Mouse (Mus musculus): ENCODE data around the gene Slc28a1.
A peak's percentile ranks its signal among the peaks of the same experiment; 100 is the strongest.
"Not testable (repeated sequence)": the region's sequence is repeated elsewhere in the genome, so short reads cannot be mapped to it uniquely, and the experiment has no call there.

Slc28a1 gene

DNA sequence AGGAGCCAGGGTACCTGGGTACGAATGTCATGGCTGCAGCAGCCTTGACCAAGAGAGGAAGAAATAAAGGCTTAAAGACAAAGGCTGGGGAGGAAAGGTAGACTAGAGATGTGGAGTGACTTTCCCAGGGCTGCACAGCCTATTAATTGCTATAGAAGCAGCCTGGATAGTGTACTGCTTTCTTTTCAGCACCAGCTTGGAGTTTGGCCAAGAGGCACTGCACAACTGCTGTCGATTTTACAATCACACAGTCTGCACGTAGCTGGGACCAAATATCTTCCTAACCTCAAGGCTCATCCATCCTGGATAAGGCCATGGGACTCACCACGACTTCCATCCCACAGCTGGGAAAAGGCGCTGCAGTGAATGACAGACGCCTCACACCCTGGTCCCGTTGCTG, 54.8 kb downstream of the Slc28a1 start:
- DNase-seq (ENCODE audit: low spot score): no peak

DNA sequence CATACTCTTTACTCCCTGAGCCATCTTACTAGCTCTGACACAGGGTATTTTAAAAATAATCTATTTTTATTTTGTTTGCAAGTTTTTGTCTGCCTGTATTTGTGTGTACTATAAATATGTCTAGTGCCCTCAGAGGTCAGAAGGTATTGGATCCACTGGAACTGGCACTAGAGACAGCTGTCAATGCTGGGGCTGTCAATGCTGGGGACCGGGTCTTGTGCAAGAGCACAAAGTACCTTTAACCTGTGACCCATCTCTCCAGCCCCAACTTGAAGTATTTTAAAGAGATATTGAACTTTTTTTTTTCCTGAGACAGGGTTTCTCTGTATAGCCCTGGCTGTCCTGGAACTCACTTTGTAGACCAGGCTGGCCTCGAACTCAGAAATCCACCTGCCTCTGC, 59.3 kb downstream of the Slc28a1 start:
- DNase-seq (ENCODE audit: low spot score): no peak

DNA sequence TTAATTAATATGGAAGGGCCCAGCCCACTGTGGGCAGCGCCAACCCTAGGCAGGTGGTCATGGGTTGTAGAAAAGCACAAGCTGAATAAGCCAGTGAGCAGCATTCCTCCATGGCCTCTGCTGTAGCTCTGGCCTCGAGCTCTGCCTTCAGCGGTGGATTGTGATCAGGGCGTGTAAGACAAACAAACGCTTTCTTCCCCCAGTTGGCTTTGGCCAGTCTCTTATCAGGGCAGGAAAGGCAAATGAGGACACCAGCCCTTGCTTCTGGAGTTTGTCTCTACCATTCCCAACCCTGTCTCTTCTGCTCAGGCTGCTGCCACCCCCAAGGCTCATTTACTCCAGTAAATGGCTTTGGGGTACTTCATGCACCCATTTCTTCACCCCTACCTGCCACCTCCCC, 60.1 kb downstream of the Slc28a1 start:
- DNase-seq (ENCODE audit: low spot score): no peak

- no peak for DNase-seq (ENCODE audit: low spot score)
Observed at GRCm38 (mm10) chr7:81176187-81176769, 61.7 kb downstream of the Slc28a1 start.

DNA sequence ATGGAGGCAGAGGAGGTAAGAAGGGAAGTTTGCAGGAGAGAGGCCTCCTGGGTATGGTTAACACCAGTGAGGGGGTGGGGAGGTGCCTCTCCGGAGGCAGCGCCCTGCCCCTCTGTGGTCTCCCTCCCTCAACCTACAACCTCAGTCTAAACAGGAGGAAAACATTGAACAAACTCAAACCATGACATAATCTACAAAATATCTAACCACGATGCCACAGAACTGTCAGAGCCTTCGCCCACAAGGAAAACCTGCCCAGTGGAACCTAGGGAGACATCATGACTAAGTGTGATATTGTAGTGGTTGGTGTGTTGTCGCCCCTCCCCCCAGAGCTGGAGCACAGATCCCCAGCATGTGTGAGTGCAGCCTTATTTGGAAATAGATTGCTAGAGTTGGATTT, 64.9 kb downstream of the Slc28a1 start:
- no peak for DNase-seq (ENCODE audit: low spot score)

DNA sequence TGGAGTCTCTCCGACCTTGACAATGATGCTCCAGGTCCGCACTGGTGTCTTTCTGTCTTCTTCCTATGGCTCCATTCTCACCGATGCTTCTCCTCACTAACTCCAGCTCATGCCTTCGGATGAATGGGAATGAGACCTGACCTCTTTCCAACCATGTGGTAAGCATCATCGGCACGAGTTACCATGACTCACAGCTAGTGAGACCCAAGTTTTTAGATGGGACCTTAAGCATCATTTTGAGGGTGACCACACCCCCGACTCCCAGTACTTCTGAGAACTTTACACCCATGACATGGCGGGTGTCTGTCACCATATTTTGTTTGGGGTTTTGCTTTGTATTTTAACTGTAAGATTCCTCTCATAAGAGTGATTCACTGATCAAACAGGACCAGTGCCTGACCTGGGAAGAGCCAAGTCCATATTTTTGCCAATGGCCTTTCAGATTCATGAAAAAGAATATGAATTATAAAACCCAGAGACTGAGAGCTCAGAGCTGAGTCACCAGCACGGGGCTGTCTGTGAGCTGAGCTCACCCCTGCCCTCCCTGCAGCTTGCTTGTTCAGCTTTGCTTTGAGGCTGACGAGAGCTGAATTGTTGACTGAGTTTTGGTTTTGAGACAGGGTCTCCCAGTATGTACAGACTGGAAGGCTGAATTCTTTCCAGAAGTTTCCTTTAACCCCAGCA, 68.0 kb downstream of the Slc28a1 start:
- DNase-seq (ENCODE audit: low spot score): no peak

GRCm38 (mm10) chr7:81183181-81183580, 68.6 kb downstream of the Slc28a1 start:
- DNase-seq (ENCODE audit: low spot score): no peak

DNA sequence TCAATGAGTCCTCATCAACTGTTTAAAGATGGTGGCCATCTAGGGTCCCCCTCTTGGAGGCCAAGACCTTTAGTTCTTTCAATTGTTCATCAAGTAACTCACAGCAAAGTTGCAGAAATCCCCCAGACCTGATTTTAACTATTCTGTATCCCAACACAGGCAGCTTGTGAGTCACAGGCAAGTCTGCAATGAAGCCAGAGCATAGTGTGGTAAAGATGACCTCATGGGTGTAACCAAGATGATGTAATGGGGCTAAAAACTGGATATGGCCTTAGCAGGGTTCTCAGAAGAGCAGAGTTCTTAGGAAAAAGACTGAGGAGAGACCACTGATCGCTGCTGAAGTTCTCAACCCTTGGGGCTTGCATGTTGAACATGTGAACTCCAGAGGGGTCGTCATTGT, 69.5 kb downstream of the Slc28a1 start:
- DNase-seq (ENCODE audit: low spot score): no peak

GRCm38 (mm10) chr7:81184651-81185050, 70.1 kb downstream of the Slc28a1 start:
- no peak for DNase-seq (ENCODE audit: low spot score)

GRCm38 (mm10) chr7:81186036-81186435, 71.4 kb downstream of the Slc28a1 start:
- DNase-seq (ENCODE audit: low spot score): not testable (repeated sequence)

- DNase-seq (ENCODE audit: low spot score): no peak
Observed at GRCm38 (mm10) chr7:81189180-81189579, 74.6 kb downstream of the Slc28a1 start.

DNA sequence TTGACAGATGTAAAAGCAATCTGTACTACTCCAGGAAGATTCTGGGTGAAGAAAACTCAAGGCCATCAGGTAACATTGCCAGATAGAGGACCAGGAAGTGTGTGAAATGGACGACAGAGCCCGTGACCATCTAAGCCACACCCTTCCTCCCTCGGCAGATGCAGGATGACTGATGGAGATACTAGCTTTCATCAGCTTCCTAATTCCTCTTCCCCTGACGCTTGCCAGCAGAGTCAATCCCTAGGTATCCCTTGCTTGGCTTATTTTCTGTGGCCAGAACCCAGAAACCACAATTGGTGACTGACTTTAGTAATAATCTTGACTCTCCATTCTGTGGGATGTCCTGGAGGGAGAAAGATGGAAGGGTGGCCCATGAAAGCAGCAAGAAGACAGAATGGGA, 80.9 kb downstream of the Slc28a1 start:
- DNase-seq (ENCODE audit: low spot score): no peak

- no peak for DNase-seq (ENCODE audit: low spot score)
Observed at GRCm38 (mm10) chr7:81196796-81197195, 82.2 kb downstream of the Slc28a1 start.

GRCm38 (mm10) chr7:81198538-81198937, 83.9 kb downstream of the Slc28a1 start:
- no peak for DNase-seq (ENCODE audit: low spot score)

DNA sequence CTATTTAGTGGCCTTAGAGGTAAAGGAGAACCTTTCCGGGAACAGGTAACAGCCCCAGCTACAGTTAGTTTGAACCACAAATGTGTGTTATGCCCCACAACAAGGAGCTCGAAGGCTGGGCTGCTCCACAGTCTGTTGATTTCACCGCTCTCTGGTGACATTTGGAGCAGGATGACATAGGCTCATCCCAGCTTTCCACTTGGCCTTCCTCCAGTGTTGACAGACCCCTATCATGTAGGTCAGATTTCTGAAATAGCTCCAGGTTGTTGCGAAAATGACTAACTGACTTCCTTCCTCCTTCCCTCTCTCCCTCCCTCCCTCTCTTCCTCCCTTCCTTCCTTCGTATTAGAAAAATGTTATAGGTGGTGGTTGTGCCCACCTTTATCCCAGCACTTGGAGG, 84.5 kb downstream of the Slc28a1 start:
- no peak for DNase-seq (ENCODE audit: low spot score)

GRCm38 (mm10) chr7:81199757-81200156, 85.2 kb downstream of the Slc28a1 start:
- no peak for DNase-seq (ENCODE audit: low spot score)

DNA sequence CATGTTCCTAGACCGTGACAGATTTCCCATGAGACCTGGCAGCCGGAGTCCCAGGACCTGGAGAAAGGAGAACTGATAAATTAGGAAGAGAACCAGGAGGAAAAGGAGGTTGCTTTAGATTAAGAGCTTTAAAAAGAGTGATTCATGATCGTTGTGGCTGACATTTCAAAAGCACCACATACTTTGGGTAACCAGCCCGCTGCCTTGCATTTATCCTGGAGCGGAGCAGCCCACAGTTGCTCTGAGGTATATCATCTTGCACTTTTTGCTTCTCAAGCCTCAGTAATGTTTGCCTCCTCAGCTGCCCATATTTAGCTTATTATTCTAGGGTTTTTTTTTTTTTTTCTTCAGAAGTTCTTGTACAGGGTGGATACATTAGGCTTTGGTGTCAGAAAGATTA, 87.8 kb downstream of the Slc28a1 start:
- no peak for DNase-seq (ENCODE audit: low spot score)

- DNase-seq (ENCODE audit: low spot score): not testable (repeated sequence)
Observed at GRCm38 (mm10) chr7:81203576-81203975, 89.0 kb downstream of the Slc28a1 start.

GRCm38 (mm10) chr7:81208944-81209343, 94.3 kb downstream of the Slc28a1 start:
- DNase-seq (ENCODE audit: low spot score): peak; percentile 60

DNA sequence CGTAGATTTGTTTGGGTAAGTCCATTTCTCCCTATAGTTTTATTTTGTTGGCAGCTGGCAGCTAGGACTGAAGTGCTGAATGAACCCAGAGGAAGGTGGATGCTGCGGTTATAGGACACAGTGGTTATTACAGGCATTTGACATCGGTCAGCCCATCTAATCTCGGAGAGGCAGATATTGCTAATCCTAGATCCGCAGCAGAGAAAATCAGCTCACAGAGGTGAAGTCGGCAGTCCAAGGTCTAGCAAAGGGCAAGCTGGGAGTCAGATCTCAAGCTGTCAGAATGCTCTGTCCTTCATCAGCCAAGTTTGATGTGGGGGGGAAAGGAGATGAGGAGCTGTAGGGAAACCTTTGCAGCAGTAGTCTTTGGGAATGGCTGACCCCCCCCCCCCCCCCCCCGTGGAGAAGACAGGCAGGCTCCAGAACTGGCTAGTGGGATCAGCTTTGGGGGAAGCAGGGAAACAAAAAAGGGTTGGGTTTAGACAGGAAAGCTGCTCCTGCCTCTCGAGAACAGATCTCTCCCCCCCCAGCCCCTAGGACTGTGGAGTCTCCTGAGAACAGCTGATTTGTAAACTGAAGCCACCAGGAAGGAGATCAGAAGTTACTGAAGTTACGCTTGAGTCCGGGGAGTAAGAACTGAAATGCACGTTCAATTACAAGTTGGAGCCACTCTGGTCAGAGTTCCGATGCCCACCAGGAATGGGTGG, 95.5 kb downstream of the Slc28a1 start:
- no peak for DNase-seq (ENCODE audit: low spot score)

DNA sequence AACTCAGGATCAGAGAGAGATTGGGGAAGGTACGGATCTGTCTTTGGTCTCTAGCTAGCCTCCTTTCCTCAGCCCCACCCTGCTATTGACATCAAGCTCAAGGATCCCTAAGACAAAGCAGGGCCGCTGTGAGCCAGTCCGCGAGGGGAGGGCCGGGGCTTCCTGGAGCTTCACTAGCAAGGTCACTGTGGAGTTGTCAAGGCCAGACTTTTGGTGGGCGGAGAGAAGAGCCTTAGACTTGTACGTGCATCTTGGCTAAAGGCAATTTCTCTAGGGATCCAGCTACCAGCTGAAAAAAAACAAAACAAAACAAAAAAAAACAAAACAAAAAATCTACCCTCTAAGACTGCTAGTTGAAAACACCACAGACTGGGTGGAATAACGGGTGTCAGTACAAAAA, 97.2 kb downstream of the Slc28a1 start:
- DNase-seq (ENCODE audit: low spot score): peak; percentile 64

- DNase-seq (ENCODE audit: low spot score): peak; percentile 75
Observed at GRCm38 (mm10) chr7:81212261-81212681, 97.7 kb downstream of the Slc28a1 start.

GRCm38 (mm10) chr7:81212697-81213346, 98.2 kb downstream of the Slc28a1 start:
- DNase-seq (ENCODE audit: low spot score): peak; percentile 94
